Mouse (Mus musculus) E14TG2a.4 (cell line): ENCODE results near the gene Olfr449.

ENCODE experiments used
- CTCF ChIP-seq: conservative IDR thresholded peaks from 2 replicates; pipeline ENCODE4 v1.5.1; 2014; ENCODE audit warnings: low read length
- POU5F1 ChIP-seq: IDR thresholded peaks from 2 replicates; pipeline ENCODE4 v1.6.1; 2014; ENCODE audit warnings: low read length, borderline replicate concordance

GRCm38 (mm10) chr6:42860222-42860819, 26.1 kb downstream of the Olfr449 start:
- TF ChIP-seq CTCF (peak; percentile 74), POU5F1 (no peak)
